Mouse (Mus musculus) embryonic facial prominence, embryonic 11.5 days (tissue): ENCODE results near the gene Ciart. TPM values are rescaled to one million over a fixed set of nuclear protein-coding genes. Genes with fewer than 3 reads are reported as not detected.
"Not testable (repeated sequence)": the region's sequence is repeated elsewhere in the genome, so short reads cannot be mapped to it uniquely, and the experiment has no call there.

Experiments
- ATAC-seq: fragments of 200-750 bp; cut with Nextera tagmentation; replicated peaks from 2 replicates; pipeline ENCODE4 v1.8.0; 2017; ENCODE audit warnings: low read depth; ENCODE audit not compliant: insufficient number of reproducible peaks, low FRiP score, low TSS enrichment
- DNase-seq: peaks from one replicate; pipeline ENCODE4 v3.0.0-alpha.2; 2015; ENCODE audit warnings: low spot score
- H3K27ac ChIP-seq: fragments of 300-500 bp; sonication (generic); replicated peaks from 2 replicates; pipeline ENCODE4 v1.5.1; 2014; ENCODE audit warnings: mild to moderate bottlenecking, low read depth, low read length, control low read depth
- H3K27me3 ChIP-seq: fragments of 300-500 bp; sonication (generic); 2 replicates; pipeline ENCODE4 v1.6.1; 2014; ENCODE audit warnings: mild to moderate bottlenecking, low read length, moderate library complexity, mixed read lengths; ENCODE audit not compliant: control insufficient read depth, insufficient read depth
- H3K36me3 ChIP-seq: fragments of 300-500 bp; sonication (generic); replicated peaks from 2 replicates; pipeline ENCODE4 v1.6.1; 2014; ENCODE audit warnings: low read depth, mild to moderate bottlenecking, low read length, moderate library complexity, mixed read lengths; ENCODE audit not compliant: control insufficient read depth, insufficient read depth
- H3K4me1 ChIP-seq: fragments of 300-500 bp; sonication (generic); 2 replicates; pipeline ENCODE4 v1.6.1; 2014; ENCODE audit warnings: low read length, mixed read lengths; ENCODE audit not compliant: control insufficient read depth, insufficient read depth
- H3K4me2 ChIP-seq: fragments of 300-500 bp; sonication (generic); 2 replicates; pipeline ENCODE4 v1.6.1; 2014; ENCODE audit warnings: low read depth, mild to moderate bottlenecking, control low read depth, low read length, moderate library complexity
- H3K4me3 ChIP-seq: fragments of 300-500 bp; sonication (generic); 2 replicates; pipeline ENCODE4 v1.5.1; 2014; ENCODE audit warnings: low read depth, low read length, control low read depth
- H3K9ac ChIP-seq: fragments of 300-500 bp; sonication (generic); replicated peaks from 2 replicates; pipeline ENCODE4 v1.6.1; 2014; ENCODE audit warnings: mild to moderate bottlenecking, control low read depth, low read length
- H3K9me3 ChIP-seq: fragments of 300-500 bp; sonication (generic); replicated peaks from 2 replicates; pipeline ENCODE4 v1.6.1; 2016; ENCODE audit warnings: mild to moderate bottlenecking, low read length, inconsistent platforms, mixed read lengths; ENCODE audit not compliant: control insufficient read depth
- WGBS: fragments of 180-500 bp; shearing (Covaris S2); extraction: QIAGEN DNeasy Blood & Tissue Kit; methylation state at CpG from one replicate; pipeline ENCODE4 v1.1.7; 2014; 5-methylcytosine and 5-hydroxymethylcytosine counted together
- polyA plus RNA-seq: library from polyadenylated mRNA; unstranded; fragments of >200 nt; fragmentation: Nextera tagmentation; extraction: Ambion mirVana; gene quantifications from 2 replicates; pipeline ENCODE4 v1.2.1, GENCODE M21; 2014

The Ciart gene
- polyA plus RNA-seq, 1 experiment from 2014 or later: 6.3 TPM

GRCm38 (mm10) chr3:95858278-95858677, 23.8 kb downstream of the Ciart start:
- 78% methylated on average over 3 of the region's 3 CpGs for WGBS
- not testable (repeated sequence) for H3K4me3 ChIP-seq, H3K9ac ChIP-seq, H3K4me2 ChIP-seq, H3K27me3 ChIP-seq, H3K4me1 ChIP-seq, H3K9me3 ChIP-seq, H3K27ac ChIP-seq, ATAC-seq, H3K36me3 ChIP-seq, DNase-seq

- not testable (repeated sequence) for H3K27ac ChIP-seq, H3K4me1 ChIP-seq, ATAC-seq, H3K4me2 ChIP-seq, H3K27me3 ChIP-seq, DNase-seq, H3K36me3 ChIP-seq, H3K9me3 ChIP-seq, H3K4me3 ChIP-seq, H3K9ac ChIP-seq
- WGBS: 82% methylated on average over 1 of the region's 1 CpGs
These were observed 25.0 kb downstream of the Ciart start for GRCm38 (mm10) chr3:95857050-95857449.

- Histone ChIP-seq H3K9me3 (no peaks in the 10 kb centered on the region), H3K9ac (peak overlapping the region; percentile 82), H3K4me3 (peak overlapping the region; percentile 91), H3K27ac (peak overlapping the region; percentile 67), H3K4me2 (peak overlapping the region; percentile 52), H3K4me1 (no peaks in the 10 kb centered on the region), H3K36me3 (peaks cover 10% of the 10 kb centered on the region), H3K27me3 (no peaks in the 10 kb centered on the region)
- 22% methylated on average over 7 of the region's 7 CpGs for WGBS
- DNase-seq (peak; percentile 43), ATAC-seq (no peak)
These were observed 25.9 kb downstream of the Ciart start for GRCm38 (mm10) chr3:95856115-95856514.

GRCm38 (mm10) chr3:95855502-95856089, 26.5 kb downstream of the Ciart start, which contains the start of gene Prpf3:
Prpf3 (minus strand) TSS chr3:95855885.
- under 1% methylated on average over 56 of the region's 56 CpGs for WGBS
- Histone ChIP-seq H3K9me3 (no peaks in the 10 kb centered on the region), H3K36me3 (peaks cover 13% of the 10 kb centered on the region), H3K4me1 (no peaks in the 10 kb centered on the region), H3K27me3 (no peaks in the 10 kb centered on the region), H3K9ac (peak within 1 kb of the TSS; percentile 82), H3K4me3 (peak within 1 kb of the TSS; percentile 91), H3K27ac (peak within 1 kb of the TSS; percentile 67), H3K4me2 (peak within 1 kb of the TSS; percentile 52)
- peak; percentile 96 for DNase-seq
- peak; percentile 96 for ATAC-seq

- H3K36me3 ChIP-seq: peaks cover 27% of the 10 kb centered on the region
- no peak overlapping the region for H3K27ac ChIP-seq
- H3K4me1 ChIP-seq: no peaks in the 10 kb centered on the region
- H3K4me3 ChIP-seq: no peak overlapping the region
- ATAC-seq: no peak
- H3K9ac ChIP-seq: no peak overlapping the region
- no peak for DNase-seq
- H3K9me3 ChIP-seq: no peaks in the 10 kb centered on the region
- H3K27me3 ChIP-seq: no peaks in the 10 kb centered on the region
- WGBS: 95% methylated on average over 8 of the region's 8 CpGs
- no peak overlapping the region for H3K4me2 ChIP-seq
These were observed 30.7 kb downstream of the Ciart start for GRCm38 (mm10) chr3:95851317-95851716.

GRCm38 (mm10) chr3:95850611-95851010, 31.4 kb downstream of the Ciart start:
- H3K9me3 ChIP-seq: no peaks in the 10 kb centered on the region
- no peaks in the 10 kb centered on the region for H3K4me1 ChIP-seq
- no peak overlapping the region for H3K4me3 ChIP-seq
- H3K36me3 ChIP-seq: peaks cover 31% of the 10 kb centered on the region
- no peak overlapping the region for H3K27ac ChIP-seq
- DNase-seq (no peak), ATAC-seq (no peak)
- H3K9ac ChIP-seq: no peak overlapping the region
- no peak overlapping the region for H3K4me2 ChIP-seq
- WGBS: 79% methylated on average over 4 of the region's 4 CpGs
- H3K27me3 ChIP-seq: no peaks in the 10 kb centered on the region

GRCm38 (mm10) chr3:95842503-95843214, 39.4 kb downstream of the Ciart start:
- H3K4me2 ChIP-seq: no peak overlapping the region
- H3K27ac ChIP-seq: no peak overlapping the region
- peaks cover 20% of the 10 kb centered on the region for H3K36me3 ChIP-seq
- H3K27me3 ChIP-seq: no peaks in the 10 kb centered on the region
- DNase-seq: peak; percentile 6
- H3K4me1 ChIP-seq: no peaks in the 10 kb centered on the region
- no peak for ATAC-seq
- no peak overlapping the region for H3K4me3 ChIP-seq
- H3K9me3 ChIP-seq: no peaks in the 10 kb centered on the region
- WGBS: 84% methylated on average over 3 of the region's 3 CpGs
- no peak overlapping the region for H3K9ac ChIP-seq

GRCm38 (mm10) chr3:95839250-95839649, 42.8 kb downstream of the Ciart start:
- peaks cover 20% of the 10 kb centered on the region for H3K36me3 ChIP-seq
- WGBS: 95% methylated on average over 2 of the region's 2 CpGs

More at GRCm38 (mm10) chr3:95839250-95839649, 42.8 kb downstream of the Ciart start:
- Histone ChIP-seq H3K27ac (no peak overlapping the region), H3K4me1 (no peaks in the 10 kb centered on the region), H3K4me2 (no peak overlapping the region), H3K4me3 (no peak overlapping the region), H3K9me3 (no peaks in the 10 kb centered on the region), H3K9ac (no peak overlapping the region), H3K27me3 (no peaks in the 10 kb centered on the region)
- DNase-seq (no peak), ATAC-seq (no peak)
